Mouse (Mus musculus): ENCODE results near the gene Litaf. TPM values are rescaled to one million over a fixed set of nuclear protein-coding genes. Genes with fewer than 3 reads are reported as not detected.
"Not testable (repeated sequence)": the region's sequence is repeated elsewhere in the genome, so short reads cannot be mapped to it uniquely, and the experiment has no call there.

Gene Litaf
- polyA plus RNA-seq, 1 experiment = 115 TPM

DNA sequence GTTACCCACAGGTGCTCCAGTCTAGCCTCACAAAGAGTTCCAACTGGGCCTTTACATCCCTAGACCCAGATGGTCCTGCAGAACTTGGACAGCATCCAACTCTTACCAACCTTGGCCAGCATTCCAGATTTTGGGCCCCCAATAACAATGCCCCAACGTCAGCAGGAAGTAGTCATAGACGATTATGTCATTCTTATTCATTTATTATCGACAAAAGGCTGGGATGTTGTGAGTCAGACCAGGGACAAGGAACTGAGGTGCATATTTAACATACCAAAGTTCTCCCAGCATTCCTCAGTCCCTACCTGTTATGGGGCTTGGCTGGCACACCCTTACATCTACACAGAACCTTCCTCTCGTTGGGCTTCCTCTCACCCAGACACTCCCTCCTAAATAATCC, 49.6 kb downstream of the Litaf start:
- no peak overlapping the region for H3K4me3 ChIP-seq (ENCODE audit: extremely low read depth, insufficient read depth, insufficient read length)
- 70% methylated on average over 4 of the region's 4 CpGs for WGBS
- no peaks in the 10 kb centered on the region for H3K27me3 ChIP-seq (ENCODE audit: control insufficient read depth, insufficient read depth, low read length)
- DNase-seq (ENCODE audit: low read depth in 1 of 2, low spot score in 2 of 2) = no peak
- TF ChIP-seq CTCF (IDR thresholded peaks at IDR 0.05; ENCODE audit: extremely low read depth, insufficient read depth, insufficient read length, insufficient replicate concordance) = no peak
- peaks cover 12% of the 10 kb centered on the region; the same call in 1 of the 2 replicates for H3K4me1 ChIP-seq (ENCODE audit: control insufficient read depth, insufficient read depth, insufficient read length)
- H3K27ac ChIP-seq (ENCODE audit: insufficient read depth, low read length) = no peak overlapping the region
- no peaks in the 10 kb centered on the region for H3K36me3 ChIP-seq (ENCODE audit: control insufficient read depth, insufficient read depth, low read length)

- peaks cover 12% of the 10 kb centered on the region; the same call in 1 of the 2 replicates for H3K4me1 ChIP-seq (ENCODE audit: control insufficient read depth, insufficient read depth, insufficient read length)
- DNase-seq (ENCODE audit: low read depth in 1 of 2, low spot score in 2 of 2) = no peak
- TF ChIP-seq POLR2A (IDR thresholded peaks at IDR 0.05; ENCODE audit: low read depth, low read length) (no peak), CTCF (IDR thresholded peaks at IDR 0.05; ENCODE audit: extremely low read depth, insufficient read depth, insufficient read length, insufficient replicate concordance) (no peak)
- H3K36me3 ChIP-seq (ENCODE audit: control insufficient read depth, insufficient read depth, low read length) = no peaks in the 10 kb centered on the region
- no peak overlapping the region for H3K4me3 ChIP-seq (ENCODE audit: extremely low read depth, insufficient read depth, insufficient read length)
- H3K27ac ChIP-seq (ENCODE audit: insufficient read depth, low read length) = no peak overlapping the region
- 62% methylated on average over 3 of the region's 3 CpGs for WGBS
- H3K27me3 ChIP-seq (ENCODE audit: control insufficient read depth, insufficient read depth, low read length) = no peaks in the 10 kb centered on the region
Observed at GRCm38 (mm10) chr16:11014407-11014806, 51.5 kb downstream of the Litaf start.

GRCm38 (mm10) chr16:11013464-11014147, 52.4 kb downstream of the Litaf start:
- H3K27me3 ChIP-seq (ENCODE audit: control insufficient read depth, insufficient read depth, low read length); H3K36me3 ChIP-seq (ENCODE audit: control insufficient read depth, insufficient read depth, low read length); DNase-seq (ENCODE audit: low read depth in 1 of 2, low spot score in 2 of 2); H3K4me3 ChIP-seq (ENCODE audit: extremely low read depth, insufficient read depth, insufficient read length): not testable (repeated sequence)
- Histone ChIP-seq H3K27ac (ENCODE audit: insufficient read depth, low read length) (peak overlapping the region; percentile 59), H3K4me1 (ENCODE audit: control insufficient read depth, insufficient read depth, insufficient read length) (peaks cover 12% of the 10 kb centered on the region; the same call in 1 of the 2 replicates)
- 90% methylated on average over 11 of the region's 19 CpGs for WGBS

GRCm38 (mm10) chr16:11012571-11013463, 53.1 kb downstream of the Litaf start:
- DNase-seq (ENCODE audit: low read depth in 1 of 2, low spot score in 2 of 2) = peak in 1 of 2 experiments; percentile 29
- TF ChIP-seq CTCF (IDR thresholded peaks at IDR 0.05; ENCODE audit: extremely low read depth, insufficient read depth, insufficient read length, insufficient replicate concordance) = no peak
- no peak for TF ChIP-seq POLR2A (IDR thresholded peaks at IDR 0.05; ENCODE audit: low read depth, low read length)
- H3K27me3 ChIP-seq (ENCODE audit: control insufficient read depth, insufficient read depth, low read length) = no peaks in the 10 kb centered on the region
- H3K27ac ChIP-seq (ENCODE audit: insufficient read depth, low read length) = peak overlapping the region; percentile 59
- no peak overlapping the region for H3K4me3 ChIP-seq (ENCODE audit: extremely low read depth, insufficient read depth, insufficient read length)
- H3K36me3 ChIP-seq (ENCODE audit: control insufficient read depth, insufficient read depth, low read length) = no peaks in the 10 kb centered on the region
- 15% methylated on average over 11 of the region's 11 CpGs for WGBS
- H3K4me1 ChIP-seq (ENCODE audit: control insufficient read depth, insufficient read depth, insufficient read length) = peaks cover 12% of the 10 kb centered on the region; the same call in 1 of the 2 replicates

DNA sequence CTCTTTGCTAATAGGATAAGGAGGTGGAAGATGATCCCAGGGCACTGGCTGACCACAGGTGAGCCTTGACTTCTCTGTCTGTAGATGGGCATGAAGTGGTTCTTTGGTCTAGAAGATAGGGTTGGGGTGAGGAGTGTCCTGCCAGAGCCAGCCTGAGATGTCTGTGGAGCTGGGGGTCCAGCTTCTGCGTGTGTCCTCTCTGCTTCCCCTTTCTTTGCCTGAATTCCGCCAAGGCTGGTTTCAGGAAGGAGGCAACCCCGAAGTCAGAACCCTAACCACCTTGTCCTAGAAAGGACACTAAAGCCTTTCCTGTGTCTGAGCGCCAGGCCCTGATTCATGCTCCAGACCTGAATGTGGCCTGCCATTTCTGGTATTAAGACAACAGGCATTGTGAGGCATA, 54.0 kb downstream of the Litaf start:
- Histone ChIP-seq H3K27me3 (ENCODE audit: control insufficient read depth, insufficient read depth, low read length) (no peaks in the 10 kb centered on the region), H3K36me3 (ENCODE audit: control insufficient read depth, insufficient read depth, low read length) (no peaks in the 10 kb centered on the region), H3K4me1 (ENCODE audit: control insufficient read depth, insufficient read depth, insufficient read length) (peaks cover 12% of the 10 kb centered on the region; the same call in 1 of the 2 replicates), H3K27ac (ENCODE audit: insufficient read depth, low read length) (no peak overlapping the region), H3K4me3 (ENCODE audit: extremely low read depth, insufficient read depth, insufficient read length) (no peak overlapping the region)
- no peak for TF ChIP-seq CTCF (IDR thresholded peaks at IDR 0.05; ENCODE audit: extremely low read depth, insufficient read depth, insufficient read length, insufficient replicate concordance)
- TF ChIP-seq POLR2A (IDR thresholded peaks at IDR 0.05; ENCODE audit: low read depth, low read length) = no peak
- no peak for DNase-seq (ENCODE audit: low read depth in 1 of 2, low spot score in 2 of 2)
- WGBS = 61% methylated on average over 4 of the region's 4 CpGs

GRCm38 (mm10) chr16:11011206-11011605, 54.8 kb downstream of the Litaf start:
- Histone ChIP-seq H3K4me1 (ENCODE audit: control insufficient read depth, insufficient read depth, insufficient read length) (peaks cover 12% of the 10 kb centered on the region; the same call in 1 of the 2 replicates), H3K27me3 (ENCODE audit: control insufficient read depth, insufficient read depth, low read length) (no peaks in the 10 kb centered on the region), H3K27ac (ENCODE audit: insufficient read depth, low read length) (no peak overlapping the region), H3K36me3 (ENCODE audit: control insufficient read depth, insufficient read depth, low read length) (no peaks in the 10 kb centered on the region), H3K4me3 (ENCODE audit: extremely low read depth, insufficient read depth, insufficient read length) (no peak overlapping the region)
- 73% methylated on average over 2 of the region's 2 CpGs for WGBS
- DNase-seq (ENCODE audit: low read depth in 1 of 2, low spot score in 2 of 2) = no peak
- no peak for TF ChIP-seq POLR2A (IDR thresholded peaks at IDR 0.05; ENCODE audit: low read depth, low read length)

DNA sequence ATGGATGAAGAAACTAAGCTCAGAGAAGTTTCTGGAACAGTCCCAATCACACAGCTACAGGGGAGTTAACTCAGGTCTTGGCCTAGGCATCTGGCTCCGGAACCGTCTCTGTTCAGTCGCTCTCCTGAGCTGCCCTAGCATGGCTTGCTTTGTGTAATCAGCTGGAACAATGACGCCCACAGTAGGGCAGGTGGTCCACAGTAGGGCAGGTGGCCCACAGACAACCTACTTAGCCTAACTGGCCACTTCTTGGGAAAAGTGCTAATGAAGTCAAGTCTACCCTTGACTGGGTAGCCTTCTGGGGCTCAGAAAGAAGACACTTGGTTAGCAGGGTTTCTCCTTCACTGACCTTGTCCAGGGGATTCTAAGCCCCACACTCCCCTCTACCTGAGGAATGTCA, 55.7 kb downstream of the Litaf start:
- Histone ChIP-seq H3K4me3 (ENCODE audit: extremely low read depth, insufficient read depth, insufficient read length) (no peak overlapping the region), H3K27me3 (ENCODE audit: control insufficient read depth, insufficient read depth, low read length) (no peaks in the 10 kb centered on the region), H3K36me3 (ENCODE audit: control insufficient read depth, insufficient read depth, low read length) (no peaks in the 10 kb centered on the region), H3K27ac (ENCODE audit: insufficient read depth, low read length) (no peak overlapping the region), H3K4me1 (ENCODE audit: control insufficient read depth, insufficient read depth, insufficient read length) (peaks cover 12% of the 10 kb centered on the region; the same call in 1 of the 2 replicates)
- WGBS = 91% methylated on average over 4 of the region's 4 CpGs
- DNase-seq (ENCODE audit: low read depth in 1 of 2, low spot score in 2 of 2) = no peak
- TF ChIP-seq CTCF (IDR thresholded peaks at IDR 0.05; ENCODE audit: extremely low read depth, insufficient read depth, insufficient read length, insufficient replicate concordance) (no peak), POLR2A (IDR thresholded peaks at IDR 0.05; ENCODE audit: low read depth, low read length) (no peak)
